Mouse (Mus musculus) hindbrain, embryonic 11.5 days (tissue): ENCODE data around the gene Sart1. TPM values are rescaled to one million over a fixed set of nuclear protein-coding genes. Genes with fewer than 3 reads are reported as not detected.

Source experiments
- ATAC-seq: fragments of 200-750 bp; cut with Nextera tagmentation; 2 replicates; pipeline ENCODE4 v1.8.0; 2017; ENCODE audit warnings: mild to moderate bottlenecking, moderate TSS enrichment, moderate library complexity; ENCODE audit not compliant: low FRiP score
- DNase-seq: peaks from one replicate; pipeline ENCODE4 v3.0.0-alpha.2; 2015; ENCODE audit warnings: low spot score
- H3K27ac ChIP-seq: fragments of 300-500 bp; sonication (generic); 2 replicates; pipeline ENCODE4 v1.5.1; 2014; ENCODE audit warnings: mild to moderate bottlenecking, low read depth, low read length
- H3K27me3 ChIP-seq: fragments of 300-500 bp; sonication (generic); 2 replicates; pipeline ENCODE4 v1.6.1; 2014; ENCODE audit warnings: mild to moderate bottlenecking, low read length, moderate library complexity, mixed read lengths; ENCODE audit not compliant: control insufficient read depth, insufficient read depth
- H3K36me3 ChIP-seq: fragments of 300-500 bp; sonication (generic); 2 replicates; pipeline ENCODE4 v1.6.1; 2014; ENCODE audit warnings: mild to moderate bottlenecking, low read length, moderate library complexity, mixed read lengths; ENCODE audit not compliant: control insufficient read depth, insufficient read depth
- H3K4me1 ChIP-seq: fragments of 300-500 bp; sonication (generic); replicated peaks from 2 replicates; pipeline ENCODE4 v1.6.1; 2014; ENCODE audit warnings: low read length, mixed read lengths; ENCODE audit not compliant: control insufficient read depth, insufficient read depth
- H3K4me2 ChIP-seq: fragments of 300-500 bp; sonication (generic); replicated peaks from 2 replicates; pipeline ENCODE4 v1.6.1; 2014; ENCODE audit warnings: mild to moderate bottlenecking, low read depth, low read length
- H3K4me3 ChIP-seq: fragments of 300-500 bp; sonication (generic); 2 replicates; pipeline ENCODE4 v1.5.1; 2014; ENCODE audit warnings: low read depth, low read length
- H3K9ac ChIP-seq: fragments of 300-500 bp; sonication (generic); 2 replicates; pipeline ENCODE4 v1.6.1; 2014; ENCODE audit warnings: low read depth, low read length
- H3K9me3 ChIP-seq: fragments of 300-500 bp; sonication (generic); 2 replicates; pipeline ENCODE4 v1.6.1; 2016; ENCODE audit warnings: low read length; ENCODE audit not compliant: control insufficient read depth
- WGBS: fragments of 180-500 bp; shearing (Covaris S2); extraction: QIAGEN DNeasy Blood & Tissue Kit; methylation state at CpG from one replicate; pipeline ENCODE4 v1.1.7; 2014; 5-methylcytosine and 5-hydroxymethylcytosine counted together
- polyA plus RNA-seq: library from polyadenylated mRNA; unstranded; fragments of >200 nt; fragmentation: Nextera tagmentation; extraction: Ambion mirVana; gene quantifications from 2 replicates; pipeline ENCODE4 v1.2.1, GENCODE M21; 2014

Sart1 gene
- polyA plus RNA-seq, 1 experiment from 2014 or later: 75.2 TPM

DNA sequence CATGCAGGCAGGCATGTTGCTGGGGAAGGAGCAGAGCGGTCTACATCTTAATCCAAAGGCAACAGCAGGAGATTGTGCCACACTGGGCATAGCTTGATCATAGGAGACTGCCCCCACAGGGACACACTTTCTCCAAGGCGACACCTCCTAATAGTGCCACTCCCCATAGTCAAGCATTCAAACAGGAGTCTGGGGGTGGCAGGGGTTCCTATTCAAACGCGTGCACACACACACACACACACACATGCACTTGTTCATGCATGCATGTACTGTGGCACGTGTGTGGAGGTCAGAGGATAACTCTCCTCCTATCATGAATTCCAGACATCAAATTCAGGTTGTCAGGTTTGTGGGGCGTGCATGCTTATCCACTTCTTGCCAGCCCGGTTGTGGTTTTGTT, 15.8 kb downstream of the Sart1 start:
- no peak overlapping the region for H3K4me2 ChIP-seq
- H3K4me1 ChIP-seq: peaks cover 4% of the 10 kb centered on the region; the same call in 1 of the 2 replicates
- H3K4me3 ChIP-seq: no peak overlapping the region
- no peak for ATAC-seq
- no peak overlapping the region for H3K9ac ChIP-seq
- WGBS: 96% methylated on average over 7 of the region's 7 CpGs
- H3K36me3 ChIP-seq: peaks cover 6% of the 10 kb centered on the region; the same call in 1 of the 2 replicates
- H3K27ac ChIP-seq: no peak overlapping the region
- H3K27me3 ChIP-seq: no peaks in the 10 kb centered on the region
- H3K9me3 ChIP-seq: no peaks in the 10 kb centered on the region
- no peak for DNase-seq

- Histone ChIP-seq H3K9me3 (no peaks in the 10 kb centered on the region), H3K4me2 (no peak overlapping the region), H3K27ac (no peak overlapping the region), H3K36me3 (peaks cover 6% of the 10 kb centered on the region; the same call in 1 of the 2 replicates), H3K4me1 (peaks cover 4% of the 10 kb centered on the region; the same call in 1 of the 2 replicates), H3K27me3 (no peaks in the 10 kb centered on the region), H3K9ac (no peak overlapping the region), H3K4me3 (no peak overlapping the region)
- ATAC-seq (no peak), DNase-seq (peak; percentile 11)
- WGBS: 88% methylated on average over 3 of the region's 3 CpGs
Measured at GRCm38 (mm10) chr19:5370932-5371331, 17.6 kb downstream of the Sart1 start.

DNA sequence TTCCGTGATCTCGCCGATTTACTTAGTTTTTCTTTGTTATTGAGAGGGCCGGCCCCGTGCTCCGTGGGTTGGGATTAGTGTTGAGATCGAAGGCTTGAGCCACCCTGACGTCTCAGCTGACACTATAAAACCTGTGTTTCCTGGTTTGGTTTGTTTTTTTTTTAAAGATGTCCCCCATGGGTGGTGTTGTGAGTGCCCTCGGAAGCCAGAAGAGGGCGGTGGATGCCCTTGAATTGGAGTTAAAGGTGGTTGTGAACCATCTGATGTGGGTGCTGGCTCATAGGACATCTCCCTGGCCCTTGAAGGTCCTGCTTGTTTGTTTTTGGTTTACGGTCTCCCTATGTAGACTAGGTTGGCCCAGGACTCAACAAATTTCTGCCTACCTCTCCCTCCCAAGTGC, 21.0 kb downstream of the Sart1 start:
- peak overlapping the region; percentile 79 for H3K4me2 ChIP-seq
- no peak for ATAC-seq
- H3K9me3 ChIP-seq: no peaks in the 10 kb centered on the region
- WGBS: 11% methylated on average over 11 of the region's 11 CpGs
- peaks cover 10% of the 10 kb centered on the region; the same call in 1 of the 2 replicates for H3K36me3 ChIP-seq
- H3K4me3 ChIP-seq: peak overlapping the region; percentile 90
- no peaks in the 10 kb centered on the region for H3K27me3 ChIP-seq
- peaks cover 6% of the 10 kb centered on the region for H3K4me1 ChIP-seq
- peak overlapping the region; percentile 78 for H3K27ac ChIP-seq
- H3K9ac ChIP-seq: peak overlapping the region; percentile 86
- DNase-seq: no peak

DNA sequence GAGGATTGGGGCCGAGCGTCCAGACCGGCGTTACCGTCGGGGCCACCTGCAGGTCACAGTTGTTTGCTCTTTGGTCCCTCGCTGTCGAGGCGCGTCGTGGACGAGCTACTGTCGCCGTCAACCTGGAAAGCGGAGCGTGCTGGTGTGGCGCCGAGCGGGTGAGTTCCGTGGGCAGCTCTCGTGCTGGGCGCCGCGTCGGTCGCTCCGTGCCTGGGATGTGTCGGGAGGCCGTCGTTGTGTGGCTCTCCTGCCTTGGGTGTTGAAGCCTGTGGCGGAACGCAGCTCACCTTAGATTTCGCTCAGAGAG, 21.5 kb downstream of the Sart1 start, which contains the start of gene Banf1:
Gene Banf1, minus strand, starts transcription at position 116 of the 307 bp plus-strand sequence.
- H3K9me3 ChIP-seq: no peaks in the 10 kb centered on the region
- H3K4me1 ChIP-seq: peaks cover 6% of the 10 kb centered on the region
- peak within 1 kb of the TSS; percentile 90 for H3K4me3 ChIP-seq
- peak within 1 kb of the TSS; percentile 79 for H3K4me2 ChIP-seq
- no peaks in the 10 kb centered on the region for H3K27me3 ChIP-seq
- DNase-seq (no peak), ATAC-seq (no peak)
- H3K27ac ChIP-seq: peak within 1 kb of the TSS; percentile 78
- 0% methylated on average over 33 of the region's 33 CpGs for WGBS
- H3K36me3 ChIP-seq: peaks cover 10% of the 10 kb centered on the region; the same call in 1 of the 2 replicates
- peak within 1 kb of the TSS; percentile 86 for H3K9ac ChIP-seq

DNA sequence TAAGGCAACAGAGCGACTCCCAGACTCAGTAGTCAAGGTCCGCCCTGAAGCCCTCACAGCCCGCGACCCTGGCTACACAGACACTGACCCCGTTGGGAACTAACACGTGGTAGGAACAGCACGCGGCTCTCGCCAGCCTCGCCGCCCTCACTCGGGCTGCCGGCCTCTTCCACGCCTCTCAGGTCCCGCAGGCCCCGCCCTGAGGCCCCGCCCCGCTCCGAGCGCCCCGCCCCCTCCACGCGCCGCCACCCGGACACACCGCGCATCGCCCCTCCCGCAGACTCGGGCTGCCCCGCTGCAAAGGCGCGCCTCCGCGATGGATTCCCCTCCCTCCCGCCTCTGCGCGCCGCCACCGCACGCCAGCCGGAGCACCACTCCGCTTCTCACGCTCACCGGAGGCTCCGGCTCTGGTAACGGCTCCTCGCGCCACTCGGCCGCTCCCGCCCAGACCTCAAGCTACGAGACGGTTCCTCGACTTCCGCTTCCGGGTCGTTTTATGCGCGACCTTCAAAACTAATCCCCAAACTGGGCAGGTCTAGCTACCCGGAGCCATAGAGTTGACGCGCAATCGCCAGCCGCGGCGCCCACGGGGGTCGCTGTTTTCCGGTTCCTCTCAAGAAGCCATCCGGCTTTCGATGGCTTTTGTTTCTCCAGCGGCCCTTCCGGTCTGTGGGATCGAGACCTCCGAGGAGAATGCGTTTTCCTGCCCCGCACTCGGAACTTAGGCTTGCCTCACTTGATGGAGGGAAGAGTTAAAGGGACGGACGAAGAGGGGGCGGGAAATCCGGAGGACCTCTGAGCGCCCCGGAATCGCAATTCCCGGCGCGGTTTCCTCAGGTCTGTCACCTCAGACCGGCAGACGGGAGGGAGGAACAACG, 22.1 kb downstream of the Sart1 start, which contains the start of gene Eif1ad:
Gene Eif1ad, plus strand, starts transcription at position 567 of the 878 bp plus-strand sequence.
- Histone ChIP-seq H3K27me3 (no peaks in the 10 kb centered on the region), H3K4me2 (peak within 1 kb of the TSS; percentile 79), H3K4me1 (peaks cover 6% of the 10 kb centered on the region), H3K4me3 (peak within 1 kb of the TSS; percentile 90), H3K27ac (peak within 1 kb of the TSS; percentile 78), H3K36me3 (peaks cover 10% of the 10 kb centered on the region; the same call in 1 of the 2 replicates), H3K9me3 (no peaks in the 10 kb centered on the region), H3K9ac (peak within 1 kb of the TSS; percentile 86)
- under 1% methylated on average over 88 of the region's 92 CpGs for WGBS
- ATAC-seq (peak; percentile 95), DNase-seq (peak; percentile 99)

DNA sequence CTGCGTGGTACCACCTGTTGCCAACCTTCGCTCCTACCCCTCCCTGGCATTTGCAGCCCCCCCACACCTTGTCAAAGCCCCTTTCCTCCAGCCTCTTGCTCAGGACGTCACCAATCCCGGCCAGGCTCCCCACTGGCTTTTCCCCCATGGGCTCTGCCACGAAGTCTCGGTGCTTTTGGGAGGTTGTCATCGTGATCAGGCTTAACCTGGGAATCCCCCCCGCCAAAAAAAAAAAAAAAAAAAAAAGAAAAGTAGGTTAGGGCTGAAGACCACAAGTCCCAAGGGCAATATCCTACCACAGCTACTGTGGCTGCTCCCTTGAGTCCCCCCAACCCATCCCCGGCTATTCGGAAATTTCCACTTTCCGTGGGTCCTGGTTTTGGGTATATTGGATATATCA, 22.8 kb downstream of the Sart1 start:
- 22% methylated on average over 11 of the region's 11 CpGs for WGBS
- peak overlapping the region; percentile 79 for H3K4me2 ChIP-seq
- ATAC-seq: no peak
- H3K9me3 ChIP-seq: no peaks in the 10 kb centered on the region
- peak overlapping the region; percentile 78; the same call in 1 of the 2 replicates for H3K27ac ChIP-seq
- peak overlapping the region; percentile 90 for H3K4me3 ChIP-seq
- peaks cover 6% of the 10 kb centered on the region for H3K4me1 ChIP-seq
- DNase-seq: no peak
- H3K36me3 ChIP-seq: peaks cover 10% of the 10 kb centered on the region; the same call in 1 of the 2 replicates
- H3K27me3 ChIP-seq: no peaks in the 10 kb centered on the region
- H3K9ac ChIP-seq: peak overlapping the region; percentile 86

- ATAC-seq: no peak
- H3K4me1 ChIP-seq: peaks cover 6% of the 10 kb centered on the region
- H3K36me3 ChIP-seq: 0 out of 2 replicates have a peak, but pooled peaks cover 4% of the 10 kb centered on the region
Measured at GRCm38 (mm10) chr19:5364124-5364523, 24.4 kb downstream of the Sart1 start.

DNA sequence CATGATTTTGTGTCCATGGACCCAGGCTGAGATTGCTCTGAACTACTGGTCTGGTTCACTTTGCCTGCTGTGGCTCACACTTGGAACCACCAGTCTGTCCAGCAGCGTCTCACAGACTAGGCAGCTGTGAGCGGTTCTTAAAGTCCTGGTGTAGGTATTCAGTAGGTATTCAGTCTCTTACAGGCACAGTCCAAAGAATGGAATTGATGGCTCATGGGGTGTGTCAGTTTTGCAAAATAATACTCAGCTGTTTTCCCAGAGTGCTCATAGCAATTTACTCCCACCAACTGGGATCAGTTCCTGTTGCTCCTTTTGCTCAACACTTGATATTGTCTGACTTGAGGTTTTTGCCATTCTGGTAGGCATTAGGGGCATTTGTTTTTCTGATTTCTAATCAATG, 26.3 kb downstream of the Sart1 start:
- H3K27ac ChIP-seq: no peak overlapping the region

More at GRCm38 (mm10) chr19:5364124-5364523, 24.4 kb downstream of the Sart1 start:
- Histone ChIP-seq H3K4me3 (no peak overlapping the region), H3K9ac (no peak overlapping the region), H3K4me2 (no peak overlapping the region), H3K27me3 (no peaks in the 10 kb centered on the region), H3K9me3 (no peaks in the 10 kb centered on the region), H3K27ac (no peak overlapping the region)
- WGBS: 95% methylated on average over 2 of the region's 2 CpGs
- no peak for DNase-seq

More for the DNA sequence above, 26.3 kb downstream of the Sart1 start:
- ATAC-seq (no peak), DNase-seq (no peak)
- WGBS: 84% methylated on average over 2 of the region's 2 CpGs
- 0 out of 2 replicates have a peak, but pooled peaks cover 4% of the 10 kb centered on the region for H3K36me3 ChIP-seq
- H3K9me3 ChIP-seq: no peaks in the 10 kb centered on the region
- H3K27me3 ChIP-seq: no peaks in the 10 kb centered on the region
- peaks cover 2% of the 10 kb centered on the region; the same call in 1 of the 2 replicates for H3K4me1 ChIP-seq
- no peak overlapping the region for H3K9ac ChIP-seq
- no peak overlapping the region for H3K4me3 ChIP-seq
- no peak overlapping the region for H3K4me2 ChIP-seq
